Mouse (Mus musculus): ENCODE measurements around the gene Tk1. TPM values are rescaled to one million over a fixed set of nuclear protein-coding genes. Genes with fewer than 3 reads are reported as not detected.
"Not testable (repeated sequence)": the region's sequence is repeated elsewhere in the genome, so short reads cannot be mapped to it uniquely, and the experiment has no call there.

Gene Tk1
- polyA plus RNA-seq, 1 experiment from 2014 or later = 79.7 TPM

DNA sequence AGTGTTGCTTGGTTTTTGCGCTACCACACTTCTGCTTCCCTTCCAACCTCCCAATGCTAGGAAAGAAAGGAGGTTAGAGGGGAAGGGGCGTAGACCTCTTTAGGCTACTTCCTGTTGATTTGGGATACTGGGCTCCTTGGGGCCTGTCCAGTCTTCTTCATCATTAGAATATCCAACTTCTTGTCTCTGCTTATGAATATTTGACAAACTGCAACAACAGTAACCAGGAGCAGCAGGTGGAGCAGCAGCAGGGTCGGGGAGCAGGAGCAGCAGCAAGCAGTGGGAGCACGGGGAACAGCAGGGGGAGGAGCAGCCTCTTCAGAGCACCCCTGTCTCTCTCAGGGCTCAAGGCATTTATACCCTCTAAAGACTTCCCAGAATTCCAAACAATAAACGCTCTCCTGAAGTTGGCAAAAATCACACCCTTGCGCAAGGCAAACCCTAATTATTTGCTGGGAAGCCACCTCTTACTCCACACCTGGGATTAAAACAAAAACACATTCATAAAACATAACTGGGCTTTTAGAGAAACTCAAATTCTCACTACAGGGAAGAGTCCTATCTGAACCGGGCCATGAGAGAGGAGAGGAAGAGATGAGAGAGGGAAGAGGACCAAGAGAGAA lies 21.8 kb upstream of the Tk1 start:
- POLR2A ChIA-PET = interaction anchor here (1.5 to 1.6 kb wide), 2 partner anchors 18 to 29 kb away, joined by 3 to 5 read pairs; no protein-coding TSS in a partner anchor
- no peaks in the 10 kb centered on the region for H3K27me3 ChIP-seq
- DNase-seq (ENCODE audit: low read depth, low spot score) (no peak), ATAC-seq (no peak)
- in situ Hi-C loops (cut with MboI; ENCODE audit: low pct_unique_long_range_greater_than_20kb) = no loop called here
- TF ChIP-seq CTCF (IDR thresholded peaks at IDR 0.05) = no peak
- CTCF ChIA-PET = no interaction called here

DNA sequence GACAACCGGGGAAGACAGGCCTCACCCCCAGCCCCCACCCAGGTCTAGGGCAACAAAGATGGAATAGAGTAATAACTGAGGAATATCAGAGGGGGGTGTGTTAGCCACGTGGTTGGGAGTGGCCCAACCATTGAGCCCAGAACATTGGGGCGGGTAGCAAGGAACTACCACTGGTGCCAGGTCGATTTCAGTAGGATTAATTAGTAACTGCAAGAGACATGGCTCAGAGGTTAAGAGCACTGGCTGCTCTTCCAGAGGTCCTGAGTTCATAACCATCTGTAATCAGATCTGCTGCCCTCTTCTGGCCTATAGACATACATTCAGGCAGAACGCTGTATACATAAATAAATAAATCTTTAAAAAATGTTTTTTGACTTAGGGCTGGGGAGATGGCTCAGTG lies 20.7 kb upstream of the Tk1 start:
- in situ Hi-C loops (cut with MboI; ENCODE audit: low pct_unique_long_range_greater_than_20kb) = no loop called here
- ChIA-PET CTCF (interaction anchor here (1.2 kb wide), 1 partner anchor 21 kb away, joined by 3 read pairs; the partner anchor contains the start of genes Afmid and Tk1), POLR2A (no interaction called here)
- H3K27me3 ChIP-seq = no peaks in the 10 kb centered on the region
- TF ChIP-seq CTCF (IDR thresholded peaks at IDR 0.05) = no peak
- ATAC-seq (no peak), DNase-seq (ENCODE audit: low read depth, low spot score) (no peak)

DNA sequence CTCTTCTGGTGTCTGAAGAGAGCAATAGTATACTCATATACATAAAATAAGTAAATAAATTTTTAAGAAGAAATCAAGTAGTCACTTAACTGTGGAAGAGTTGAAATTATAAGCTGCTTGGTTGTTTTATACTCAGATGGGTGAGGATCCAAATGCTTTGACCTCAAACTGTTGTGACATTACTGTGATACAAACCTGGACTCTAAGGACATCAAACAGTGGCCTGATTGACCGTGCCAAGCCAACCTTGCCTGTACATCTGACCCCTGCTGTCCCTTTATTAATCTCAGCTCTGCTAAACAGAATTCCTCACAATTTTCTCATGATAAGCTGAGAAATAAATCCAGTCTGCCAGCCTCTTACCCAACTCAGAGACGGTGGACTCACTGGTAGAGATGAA lies 19.8 kb upstream of the Tk1 start:
- CTCF ChIA-PET = interaction anchor here (1.2 kb wide), 1 partner anchor 20 kb away, joined by 3 read pairs; the partner anchor contains the start of genes Afmid and Tk1

DNA sequence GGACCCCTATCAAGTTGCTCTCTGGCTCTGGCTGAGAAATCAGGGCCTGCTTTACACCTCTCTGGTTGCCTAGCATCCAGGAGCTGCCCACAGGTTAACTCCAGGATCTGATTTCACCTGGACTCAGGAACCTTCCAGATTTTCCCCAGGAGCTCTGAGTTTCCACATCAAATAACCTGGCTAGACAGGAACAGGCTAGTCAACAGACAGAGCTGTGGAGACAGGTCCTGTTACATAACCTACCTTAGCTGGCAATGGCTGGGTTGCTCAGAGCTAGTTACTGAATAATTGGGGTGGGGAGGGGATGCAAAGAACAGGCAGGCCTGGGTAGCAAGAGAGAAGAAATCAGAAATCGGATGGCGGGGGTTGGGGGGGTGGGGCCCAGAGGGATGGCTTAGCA lies 19.1 kb upstream of the Tk1 start:
- ATAC-seq (no peak), DNase-seq (ENCODE audit: low read depth, low spot score) (no peak)
- no peaks in the 10 kb centered on the region for H3K27me3 ChIP-seq
- CTCF ChIA-PET = no interaction called here
- in situ Hi-C loops (cut with MboI; ENCODE audit: low pct_unique_long_range_greater_than_20kb) = no loop called here
- POLR2A ChIA-PET = interaction anchor here (0.6 to 1.4 kb wide), 2 partner anchors 13 to 24 kb away, joined by 3 to 9 read pairs; no protein-coding TSS in a partner anchor
- no peak for TF ChIP-seq CTCF (IDR thresholded peaks at IDR 0.05)

More for the DNA sequence above, 19.8 kb upstream of the Tk1 start:
- DNase-seq (ENCODE audit: low read depth, low spot score) (no peak), ATAC-seq (no peak)
- POLR2A ChIA-PET = interaction anchor here (1.4 kb wide), 1 partner anchor 13 kb away, joined by 3 read pairs; no protein-coding TSS in a partner anchor
- H3K27me3 ChIP-seq = no peaks in the 10 kb centered on the region
- no peak for TF ChIP-seq CTCF (IDR thresholded peaks at IDR 0.05)
- in situ Hi-C loops (cut with MboI; ENCODE audit: low pct_unique_long_range_greater_than_20kb) = no loop called here

DNA sequence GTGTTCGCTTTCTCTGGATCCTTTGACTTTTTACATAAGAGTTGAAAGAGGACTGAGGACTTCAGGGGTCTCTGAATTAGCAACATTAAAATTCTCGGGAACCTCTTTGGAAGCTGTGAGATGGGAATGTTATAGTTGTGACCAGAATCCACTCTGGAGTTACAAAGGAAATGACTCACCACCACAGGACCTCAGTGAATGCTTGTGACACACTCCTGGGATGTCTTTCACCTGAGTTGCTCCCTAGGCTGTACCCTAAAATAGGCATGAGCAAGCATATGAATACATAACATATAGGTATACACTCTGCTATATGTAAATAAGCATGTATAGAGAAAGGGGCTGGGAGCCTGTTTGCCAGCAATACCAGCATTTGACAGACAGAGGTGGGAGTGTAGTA lies 17.5 kb upstream of the Tk1 start:
- ChIA-PET CTCF (no interaction called here), POLR2A (no interaction called here)
- H3K27me3 ChIP-seq = no peaks in the 10 kb centered on the region
- DNase-seq (ENCODE audit: low read depth, low spot score) (no peak), ATAC-seq (no peak)
- no peak for TF ChIP-seq CTCF (IDR thresholded peaks at IDR 0.05)
- in situ Hi-C loops (cut with MboI; ENCODE audit: low pct_unique_long_range_greater_than_20kb) = no loop called here

DNA sequence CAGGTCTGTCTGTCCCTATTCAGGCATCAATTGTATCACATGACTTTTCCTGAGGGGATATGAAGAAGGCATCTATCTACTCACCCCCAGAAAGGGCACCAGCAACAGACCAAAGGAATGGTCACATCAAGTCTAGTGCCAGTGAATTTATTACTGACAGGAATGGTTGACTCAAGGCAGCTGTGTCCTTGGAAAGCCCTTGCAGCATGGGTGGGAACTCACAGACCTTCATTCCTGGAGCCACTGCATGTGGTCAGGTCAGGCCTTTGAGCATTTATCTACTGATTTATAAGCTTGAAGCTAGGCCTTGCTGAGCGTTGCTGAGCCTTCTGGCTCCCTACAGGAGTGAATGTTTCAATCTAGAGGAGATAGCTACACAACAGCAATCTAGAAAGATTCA lies 15.0 kb upstream of the Tk1 start:
- DNase-seq (ENCODE audit: low read depth, low spot score) = no peak
- in situ Hi-C loops (cut with MboI; ENCODE audit: low pct_unique_long_range_greater_than_20kb) = no loop called here
- ChIA-PET POLR2A (no interaction called here), CTCF (no interaction called here)
- TF ChIP-seq CTCF (IDR thresholded peaks at IDR 0.05) = no peak
- H3K27me3 ChIP-seq = no peaks in the 10 kb centered on the region
- ATAC-seq = no peak

DNA sequence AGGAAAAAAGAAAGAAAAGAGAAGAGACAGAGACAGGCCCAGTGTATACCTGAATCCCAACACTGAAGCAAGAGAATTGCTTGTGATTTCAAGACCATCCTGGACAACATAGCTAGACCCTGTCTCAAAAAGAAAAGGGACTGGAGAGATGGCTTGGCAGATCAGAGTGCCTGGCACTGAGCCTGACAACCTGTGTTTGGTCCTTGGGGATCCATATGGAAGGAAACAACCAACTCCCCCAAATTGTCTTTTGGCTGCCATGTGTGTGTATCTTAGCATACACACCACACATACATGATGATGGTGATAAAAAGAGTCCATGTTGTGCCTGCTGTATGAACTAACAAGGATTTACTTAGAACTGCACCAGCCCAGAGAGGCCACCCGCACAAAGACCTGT lies 13.1 kb upstream of the Tk1 start:
- H3K27me3 ChIP-seq = no peaks in the 10 kb centered on the region
- no peak for TF ChIP-seq CTCF (IDR thresholded peaks at IDR 0.05)
- DNase-seq (ENCODE audit: low read depth, low spot score) (no peak), ATAC-seq (no peak)
- ChIA-PET CTCF (no interaction called here), POLR2A (no interaction called here)
- in situ Hi-C loops (cut with MboI; ENCODE audit: low pct_unique_long_range_greater_than_20kb) = no loop called here

DNA sequence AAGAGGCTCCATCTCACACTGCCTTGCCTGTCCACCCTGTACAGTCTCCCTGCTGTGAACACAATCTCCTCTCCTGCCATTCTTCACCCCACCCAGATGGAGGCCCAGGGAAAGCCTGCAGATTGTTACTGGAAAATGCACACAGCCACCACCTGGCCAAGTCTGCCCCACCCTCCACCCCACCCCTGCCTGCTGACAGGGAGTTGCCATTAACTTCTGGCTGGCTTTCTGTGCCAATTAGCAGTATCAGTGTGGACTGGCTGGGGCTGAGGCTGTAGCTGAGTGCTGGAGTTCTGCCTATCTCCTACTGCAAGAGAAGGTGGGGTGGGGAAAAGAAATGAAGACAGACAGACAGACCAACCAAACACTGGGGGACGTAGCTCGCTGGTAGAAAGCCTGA lies 12.7 kb upstream of the Tk1 start:
- no peaks in the 10 kb centered on the region for H3K27me3 ChIP-seq
- DNase-seq (ENCODE audit: low read depth, low spot score) (no peak), ATAC-seq (no peak)
- in situ Hi-C loops (cut with MboI; ENCODE audit: low pct_unique_long_range_greater_than_20kb) = no loop called here
- ChIA-PET CTCF (no interaction called here), POLR2A (no interaction called here)
- TF ChIP-seq CTCF (IDR thresholded peaks at IDR 0.05) = no peak

DNA sequence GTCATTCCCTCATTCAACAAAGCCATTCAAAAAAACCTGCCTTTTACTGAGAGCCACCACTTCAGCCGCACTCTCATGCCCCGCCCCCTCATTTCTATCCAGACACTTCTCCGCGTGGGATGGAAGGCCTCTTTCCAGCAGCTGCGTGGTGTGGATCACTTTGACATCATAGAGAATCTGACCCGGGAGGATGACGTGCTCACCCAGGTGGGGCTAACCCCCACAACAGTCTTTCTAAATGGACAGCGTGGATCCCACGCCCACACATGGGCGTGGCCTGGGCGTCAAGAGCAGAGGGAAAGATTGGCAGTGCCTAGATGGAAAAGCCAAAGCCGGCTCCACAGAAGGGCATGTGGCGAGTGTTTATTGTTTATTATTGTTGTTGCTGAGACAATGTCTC lies 10.4 kb upstream of the Tk1 start:
- no peak for DNase-seq (ENCODE audit: low read depth, low spot score)
- ATAC-seq = no peak
- no peak for TF ChIP-seq CTCF (IDR thresholded peaks at IDR 0.05)
- POLR2A ChIA-PET = interaction anchor here (1.2 kb wide), 1 partner anchor 21 kb away, joined by 3 read pairs; no protein-coding TSS in a partner anchor
- no peaks in the 10 kb centered on the region for H3K27me3 ChIP-seq
- CTCF ChIA-PET = no interaction called here
- in situ Hi-C loops (cut with MboI; ENCODE audit: low pct_unique_long_range_greater_than_20kb) = no loop called here

DNA sequence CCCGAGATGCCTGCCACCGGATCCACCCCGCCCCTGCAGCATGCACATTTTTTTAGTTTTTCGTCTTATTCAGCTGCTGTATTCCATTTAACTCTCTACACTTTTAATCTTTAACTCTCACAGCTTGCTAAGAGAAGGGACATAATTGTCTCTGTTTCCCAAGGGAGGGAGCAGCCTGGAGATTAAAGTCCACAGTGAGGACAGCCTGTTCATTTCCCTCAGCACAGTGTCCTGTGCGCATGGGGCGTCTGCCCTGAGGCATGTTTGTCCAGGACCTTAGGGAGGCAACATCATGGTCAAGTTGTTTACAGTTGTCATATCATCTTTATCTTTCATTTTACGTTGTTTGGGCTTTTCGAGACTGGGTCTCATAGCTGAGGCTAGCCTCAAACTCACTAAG lies 8.2 kb upstream of the Tk1 start:
- DNase-seq (ENCODE audit: low read depth, low spot score) = no peak
- TF ChIP-seq CTCF (IDR thresholded peaks at IDR 0.05) = no peak
- in situ Hi-C loops (cut with MboI; ENCODE audit: low pct_unique_long_range_greater_than_20kb) = no loop called here
- ChIA-PET POLR2A (interaction anchor here (0.8 to 1.0 kb wide), 2 partner anchors 9 to 16 kb away, joined by 3 to 4 read pairs; no protein-coding TSS in a partner anchor), CTCF (no interaction called here)
- no peak for ATAC-seq
- no peaks in the 10 kb centered on the region for H3K27me3 ChIP-seq

DNA sequence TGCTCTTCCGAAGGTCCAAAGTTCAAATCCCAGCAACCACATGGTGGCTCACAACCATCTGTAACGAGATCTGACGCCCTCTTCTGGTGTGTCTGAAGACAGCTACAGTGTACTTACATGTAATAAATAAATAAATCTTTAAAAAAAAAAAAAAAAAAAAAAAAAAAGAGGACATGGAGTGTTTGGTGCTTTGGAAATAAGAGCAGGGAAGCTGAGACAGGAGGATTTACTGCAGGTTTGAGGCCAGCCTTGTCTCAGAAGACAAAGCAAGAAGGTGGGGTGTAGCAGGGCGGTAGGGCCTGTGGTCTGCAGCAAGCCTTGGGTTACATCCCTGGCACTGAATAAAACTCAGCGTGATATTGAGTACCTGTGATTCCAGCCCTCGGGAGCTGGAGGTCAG lies 7.6 kb upstream of the Tk1 start:
- in situ Hi-C loops (cut with MboI; ENCODE audit: low pct_unique_long_range_greater_than_20kb); DNase-seq (ENCODE audit: low read depth, low spot score): not testable (repeated sequence)
- POLR2A ChIA-PET = interaction anchor here (0.8 to 1.0 kb wide), 2 partner anchors 9 to 16 kb away, joined by 3 to 4 read pairs; no protein-coding TSS in a partner anchor

More for the DNA sequence above, 7.6 kb upstream of the Tk1 start:
- CTCF ChIA-PET, ATAC-seq, H3K27me3 ChIP-seq: not testable (repeated sequence)

All from Patski (cell line).